Comparison of ENCODE assay signal across 16 mouse cellular contexts in genomic region chr3:9554916-9555315, GRCm38 (mm10).
"Had no signal": no experiment of that assay in that cellular context is flagged by ENCODE, and none has a peak within 500 bp of the region (broad histone marks: within the 10 kb centered on the region; RNA-seq: fewer than 3 reads in every experiment).

No protein-coding gene starts in this region.

- ATAC-seq: hindbrain, postnatal 0 days; intestine, embryonic 16.5 days; liver, embryonic 12.5 days had no signal

- DNase-seq: gastrocnemius, adult 2 months; gastrocnemius, postnatal 10 days; gastrocnemius, postnatal 25 days; heart, adult 2 months; heart, postnatal 14 days; heart, postnatal 36 days; kidney, adult 11 months; kidney, adult 2 months; kidney, adult 9 months; kidney, postnatal 36 days; layer of hippocampus, adult 9-11 months; layer of hippocampus, postnatal 36 days; left cerebral cortex, postnatal 4 days had no signal
